Mouse (Mus musculus): ENCODE measurements around the gene Ptpru. TPM values are rescaled to one million over a fixed set of nuclear protein-coding genes. Genes with fewer than 3 reads are reported as not detected.

The Ptpru gene
- polyA plus RNA-seq, 2 experiments = 13.3 to 22.5 TPM

GRCm38 (mm10) chr4:131803846-131804245, 34.2 kb downstream of the Ptpru start:
- Histone ChIP-seq H3K27me3 (ENCODE audit: control insufficient read depth, insufficient read depth, low read length) (no peaks in the 10 kb centered on the region), H3K9ac (ENCODE audit: low read depth, low read length, severe bottlenecking) (no peak overlapping the region), H3K36me3 (ENCODE audit: control insufficient read depth, insufficient read depth, low read length) (peaks cover 6% of the 10 kb centered on the region; the same call in 1 of the 2 replicates), H3K4me3 (replicated peaks; ENCODE audit: low read length) (no peak overlapping the region), H3K4me2 (replicated peaks; ENCODE audit: low read depth, low read length, severe bottlenecking) (no peak overlapping the region), H3K27ac (replicated peaks; ENCODE audit: low read depth, low read length) (no peak overlapping the region), H3K4me1 (ENCODE audit: control insufficient read depth, insufficient read depth, low read length) (peaks cover 7% of the 10 kb centered on the region; the same call in 1 of the 2 replicates), H3K9me3 (ENCODE audit: control insufficient read depth, low read length) (no peaks in the 10 kb centered on the region)
- WGBS = 39% methylated on average over 9 of the region's 9 CpGs
- DNase-seq (ENCODE audit: low spot score) (no peak), ATAC-seq (ENCODE audit: low FRiP score, low read depth) (no peak)
- TF ChIP-seq POLR2A (IDR thresholded peaks at IDR 0.05; ENCODE audit: borderline replicate concordance, extremely low read depth, insufficient read depth, insufficient read length) = no peak

DNA sequence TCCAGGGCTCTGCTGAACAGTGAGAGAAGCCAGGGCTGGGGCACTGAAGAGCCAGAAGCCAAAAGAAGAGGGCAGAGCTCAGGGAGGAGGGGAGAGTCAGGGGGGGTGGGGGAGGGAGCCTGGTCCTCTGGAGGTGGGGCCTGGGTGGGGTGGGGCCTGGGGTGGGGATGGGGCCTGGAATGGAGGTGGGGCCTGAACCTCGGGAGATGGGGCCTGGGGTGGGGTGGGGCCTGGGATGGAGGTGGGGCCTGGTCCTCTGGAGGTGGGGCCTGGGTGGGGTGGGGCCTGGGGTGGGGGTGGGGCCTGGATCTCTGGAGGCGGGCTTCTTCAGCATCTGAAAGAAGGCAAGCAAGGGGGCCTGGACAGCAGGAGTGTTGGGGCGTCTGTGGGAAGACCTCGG, 39.1 kb downstream of the Ptpru start:
- Histone ChIP-seq H3K36me3 (ENCODE audit: control insufficient read depth, insufficient read depth, low read length) (peaks cover 6% of the 10 kb centered on the region; the same call in 1 of the 2 replicates), H3K4me3 (replicated peaks; ENCODE audit: low read length) (no peak overlapping the region), H3K4me2 (replicated peaks; ENCODE audit: low read depth, low read length, severe bottlenecking) (no peak overlapping the region), H3K9me3 (ENCODE audit: control insufficient read depth, low read length) (no peaks in the 10 kb centered on the region), H3K27me3 (ENCODE audit: control insufficient read depth, insufficient read depth, low read length) (no peaks in the 10 kb centered on the region), H3K27ac (replicated peaks; ENCODE audit: low read depth, low read length) (no peak overlapping the region), H3K4me1 (ENCODE audit: control insufficient read depth, insufficient read depth, low read length) (peaks cover 7% of the 10 kb centered on the region; the same call in 1 of the 2 replicates), H3K9ac (ENCODE audit: low read depth, low read length, severe bottlenecking) (no peak overlapping the region)
- no peak for DNase-seq (ENCODE audit: low spot score)
- 17% methylated on average over 2 of the region's 4 CpGs for WGBS
- TF ChIP-seq POLR2A (IDR thresholded peaks at IDR 0.05; ENCODE audit: borderline replicate concordance, extremely low read depth, insufficient read depth, insufficient read length) = no peak
- ATAC-seq (ENCODE audit: low FRiP score, low read depth) = no peak

GRCm38 (mm10) chr4:131797920-131798319, 40.2 kb downstream of the Ptpru start:
- no peak overlapping the region for H3K4me3 ChIP-seq (replicated peaks; ENCODE audit: low read length)
- no peaks in the 10 kb centered on the region for H3K9me3 ChIP-seq (ENCODE audit: control insufficient read depth, low read length)
- TF ChIP-seq POLR2A (IDR thresholded peaks at IDR 0.05; ENCODE audit: borderline replicate concordance, extremely low read depth, insufficient read depth, insufficient read length) = no peak
- peaks cover 6% of the 10 kb centered on the region for H3K36me3 ChIP-seq (ENCODE audit: control insufficient read depth, insufficient read depth, low read length)
- no peak overlapping the region for H3K9ac ChIP-seq (ENCODE audit: low read depth, low read length, severe bottlenecking)
- DNase-seq (ENCODE audit: low spot score) (no peak), ATAC-seq (ENCODE audit: low FRiP score, low read depth) (no peak)
- H3K27ac ChIP-seq (replicated peaks; ENCODE audit: low read depth, low read length) = no peak overlapping the region
- no peaks in the 10 kb centered on the region for H3K4me1 ChIP-seq (ENCODE audit: control insufficient read depth, insufficient read depth, low read length)
- H3K27me3 ChIP-seq (ENCODE audit: control insufficient read depth, insufficient read depth, low read length) = no peaks in the 10 kb centered on the region
- WGBS = 78% methylated on average over 12 of the region's 12 CpGs
- H3K4me2 ChIP-seq (replicated peaks; ENCODE audit: low read depth, low read length, severe bottlenecking) = no peak overlapping the region

GRCm38 (mm10) chr4:131797483-131797882, 40.6 kb downstream of the Ptpru start:
- no peak overlapping the region for H3K4me3 ChIP-seq (replicated peaks; ENCODE audit: low read length)
- WGBS = 88% methylated on average over 7 of the region's 7 CpGs
- H3K27me3 ChIP-seq (ENCODE audit: control insufficient read depth, insufficient read depth, low read length) = no peaks in the 10 kb centered on the region
- no peaks in the 10 kb centered on the region for H3K9me3 ChIP-seq (ENCODE audit: control insufficient read depth, low read length)
- ATAC-seq (ENCODE audit: low FRiP score, low read depth) (no peak), DNase-seq (ENCODE audit: low spot score) (no peak)
- no peaks in the 10 kb centered on the region for H3K4me1 ChIP-seq (ENCODE audit: control insufficient read depth, insufficient read depth, low read length)
- H3K4me2 ChIP-seq (replicated peaks; ENCODE audit: low read depth, low read length, severe bottlenecking) = no peak overlapping the region
- no peak for TF ChIP-seq POLR2A (IDR thresholded peaks at IDR 0.05; ENCODE audit: borderline replicate concordance, extremely low read depth, insufficient read depth, insufficient read length)
- no peak overlapping the region for H3K9ac ChIP-seq (ENCODE audit: low read depth, low read length, severe bottlenecking)
- H3K27ac ChIP-seq (replicated peaks; ENCODE audit: low read depth, low read length) = no peak overlapping the region
- peaks cover 4% of the 10 kb centered on the region for H3K36me3 ChIP-seq (ENCODE audit: control insufficient read depth, insufficient read depth, low read length)

GRCm38 (mm10) chr4:131796312-131797080, 41.6 kb downstream of the Ptpru start:
- H3K9me3 ChIP-seq (ENCODE audit: control insufficient read depth, low read length) = no peaks in the 10 kb centered on the region
- ATAC-seq (ENCODE audit: low FRiP score, low read depth) = no peak

More at GRCm38 (mm10) chr4:131796312-131797080, 41.6 kb downstream of the Ptpru start:
- Histone ChIP-seq H3K4me3 (replicated peaks; ENCODE audit: low read length) (no peak overlapping the region), H3K27me3 (ENCODE audit: control insufficient read depth, insufficient read depth, low read length) (no peaks in the 10 kb centered on the region), H3K4me2 (replicated peaks; ENCODE audit: low read depth, low read length, severe bottlenecking) (no peak overlapping the region), H3K9ac (ENCODE audit: low read depth, low read length, severe bottlenecking) (no peak overlapping the region), H3K27ac (replicated peaks; ENCODE audit: low read depth, low read length) (no peak overlapping the region), H3K4me1 (ENCODE audit: control insufficient read depth, insufficient read depth, low read length) (no peaks in the 10 kb centered on the region), H3K36me3 (ENCODE audit: control insufficient read depth, insufficient read depth, low read length) (no peaks in the 10 kb centered on the region; the same call in 1 of the 2 replicates)
- TF ChIP-seq POLR2A (IDR thresholded peaks at IDR 0.05; ENCODE audit: borderline replicate concordance, extremely low read depth, insufficient read depth, insufficient read length) = no peak
- 70% methylated on average over 14 of the region's 14 CpGs for WGBS
- no peak for DNase-seq (ENCODE audit: low spot score)
